Mouse (Mus musculus): ENCODE data around the gene Amotl2.
A peak's percentile ranks its signal among the peaks of the same experiment; 100 is the strongest.

Gene Amotl2

GRCm38 (mm10) chr9:102779493-102779892 is 63.0 kb downstream of the Amotl2 start:
- DNase-seq: peak; percentile 97 to 98

Data from lung, adult 18-20 months (tissue).